Mouse (Mus musculus) layer of hippocampus, postnatal 25 days (tissue): ENCODE measurements at regions not wholly inside any gene's neighbourhood (a gene's known extent, or its start where the extent isn't known, plus 50 kb on each side); places are given as distances from the start of the nearest gene placed in this dataset.
"Not testable (repeated sequence)": the region's sequence is repeated elsewhere in the genome, so short reads cannot be mapped to it uniquely, and the experiment has no call there.

Experiments
- DNase-seq, 2 experiments: peaks; one replicate each; pipeline ENCODE4 v3.0.0; 2022; ENCODE audit warnings: mixed read lengths in 2 of 2, low spot score in 1 of 2; ENCODE audit errors: extremely low spot score in 1 of 2

DNA sequence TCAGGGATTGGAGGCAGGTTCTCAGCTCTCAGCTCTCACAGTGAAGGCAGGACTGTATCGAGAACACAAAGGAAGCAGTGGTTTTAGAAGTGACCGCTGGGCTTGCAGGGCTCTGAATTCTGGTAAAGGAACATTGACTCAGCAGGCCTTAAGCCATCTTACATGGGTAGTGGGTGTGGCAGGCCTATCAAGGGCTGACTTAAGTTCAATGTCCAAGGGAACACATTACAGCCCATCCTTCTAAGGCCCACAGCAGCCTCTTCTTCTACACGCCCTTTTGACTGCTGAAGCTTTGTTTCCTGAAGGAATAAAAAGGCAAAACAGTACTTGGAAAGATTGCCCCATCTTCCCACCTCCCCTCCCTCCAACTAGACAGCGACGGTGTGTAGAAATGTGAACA lies 137.6 kb downstream of the Tnfsf18 start:
- DNase-seq: no peak

DNA sequence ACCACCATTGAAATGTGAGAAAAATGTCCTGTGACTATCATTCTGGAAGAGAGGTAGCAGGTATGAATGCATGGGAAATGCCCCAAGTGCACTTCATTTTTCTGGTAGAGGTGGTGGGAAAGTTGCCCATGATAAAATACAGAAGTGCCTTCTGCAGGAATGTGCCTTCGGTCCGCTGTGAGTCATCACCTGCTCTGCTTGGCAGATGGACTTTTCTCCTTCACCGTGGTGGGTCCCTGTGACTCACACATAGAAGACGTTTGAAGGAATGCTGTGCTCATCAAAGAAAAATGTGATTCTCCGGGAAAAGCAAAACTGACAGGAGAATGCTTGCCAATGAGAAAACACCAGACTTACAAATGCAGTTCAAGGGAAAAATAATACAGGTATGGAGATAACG lies 126.8 kb downstream of the Tnfsf18 start:
- no peak for DNase-seq

DNA sequence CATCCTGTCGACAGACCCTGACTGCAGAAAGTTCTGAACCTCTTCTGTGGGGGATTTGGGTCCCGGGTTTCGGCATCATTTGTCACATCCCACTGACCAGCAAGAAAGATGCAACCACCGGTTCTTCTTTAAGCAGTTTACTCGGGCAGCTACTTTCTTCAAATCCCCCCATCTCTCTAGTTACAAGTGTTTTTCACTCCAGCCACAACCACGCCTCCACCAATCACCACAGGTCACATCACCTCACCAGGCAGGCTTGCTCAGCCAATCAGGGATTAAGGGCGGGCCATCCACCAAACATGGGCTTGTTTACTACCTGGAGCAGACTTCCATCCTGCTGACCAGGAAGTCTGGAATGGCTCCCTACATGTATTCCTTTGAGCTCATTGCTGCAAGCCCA lies 119.6 kb downstream of the Tnfsf18 start:
- not testable (repeated sequence) for DNase-seq

DNA sequence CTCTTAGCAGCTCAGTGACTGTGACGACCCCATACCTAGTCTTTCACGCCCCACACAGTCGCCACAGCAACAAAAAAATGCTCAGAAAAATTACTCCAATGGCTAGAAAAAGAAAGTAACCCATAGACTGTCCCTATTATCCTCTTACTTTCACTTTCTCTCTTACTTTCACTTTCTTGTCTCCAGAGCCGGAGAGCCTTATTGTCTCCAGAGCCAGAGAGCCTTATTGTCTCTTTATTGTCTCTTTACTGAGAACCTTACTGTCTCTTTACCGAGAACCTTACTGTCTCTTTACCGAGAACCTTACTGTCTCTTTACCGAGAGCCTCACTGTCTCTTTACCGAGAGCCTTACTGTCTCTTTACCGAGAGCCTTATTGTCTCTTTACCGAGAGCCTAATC lies 119.2 kb downstream of the Tnfsf18 start:
- DNase-seq: not testable (repeated sequence)

DNA sequence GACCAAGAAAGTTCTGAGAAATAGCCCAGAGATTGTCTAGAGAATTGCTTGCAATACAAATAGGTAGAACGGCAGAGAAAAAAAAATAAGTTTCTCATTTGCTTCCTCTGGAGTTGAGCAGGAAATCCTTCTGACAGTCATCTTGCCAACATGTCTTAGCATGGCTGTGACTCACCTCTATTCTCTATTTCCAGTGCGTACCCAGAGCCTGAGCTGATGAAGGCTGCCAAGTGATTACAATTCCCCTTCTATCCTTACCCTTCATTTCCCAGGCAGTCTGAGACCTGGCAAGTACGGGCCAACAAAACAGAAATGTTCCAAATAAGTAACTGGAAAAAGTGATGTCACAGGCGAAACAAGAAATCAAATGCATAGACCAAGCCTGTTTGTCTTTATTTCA lies 113.0 kb downstream of the Tnfsf18 start:
- DNase-seq: no peak

DNA sequence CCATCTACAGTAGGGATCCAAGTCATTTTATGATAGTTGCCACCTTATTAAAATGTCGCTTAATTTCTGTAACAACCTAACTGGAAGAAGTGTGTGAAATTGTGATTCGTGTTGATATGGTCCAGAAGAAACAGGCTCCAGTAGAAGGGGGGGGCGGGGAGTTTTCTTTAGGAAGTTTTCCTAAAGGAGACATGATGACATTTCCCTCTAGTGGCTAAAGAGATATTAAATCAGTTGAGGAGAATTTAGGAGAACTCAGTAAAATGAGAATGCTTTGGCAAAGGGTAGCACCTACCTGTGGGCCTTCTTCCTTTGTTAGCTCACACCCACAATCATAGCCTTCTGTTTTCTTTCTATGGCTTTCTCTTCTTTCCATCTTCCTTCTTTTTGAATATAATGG lies 107.7 kb downstream of the Tnfsf18 start:
- DNase-seq: no peak

DNA sequence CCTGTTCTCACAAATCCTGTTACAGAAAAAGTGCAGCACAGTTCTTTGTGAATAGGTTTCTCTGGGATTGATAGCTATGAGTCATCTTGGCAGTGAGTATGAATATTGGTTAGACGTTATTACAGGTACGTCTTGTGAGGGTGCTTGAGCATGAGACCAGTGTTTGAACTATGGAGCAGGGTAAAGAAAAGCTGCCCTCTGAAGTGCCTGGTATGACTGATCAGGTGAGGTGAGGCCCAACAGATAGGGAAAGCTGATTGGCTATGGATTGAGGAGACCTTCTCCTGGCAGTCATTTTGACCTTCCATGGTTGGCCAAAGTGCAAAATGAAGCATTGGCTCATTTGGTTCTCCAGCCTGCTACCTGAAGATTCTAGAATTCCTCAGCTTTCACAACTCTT lies 106.7 kb downstream of the Tnfsf18 start:
- no peak for DNase-seq

DNA sequence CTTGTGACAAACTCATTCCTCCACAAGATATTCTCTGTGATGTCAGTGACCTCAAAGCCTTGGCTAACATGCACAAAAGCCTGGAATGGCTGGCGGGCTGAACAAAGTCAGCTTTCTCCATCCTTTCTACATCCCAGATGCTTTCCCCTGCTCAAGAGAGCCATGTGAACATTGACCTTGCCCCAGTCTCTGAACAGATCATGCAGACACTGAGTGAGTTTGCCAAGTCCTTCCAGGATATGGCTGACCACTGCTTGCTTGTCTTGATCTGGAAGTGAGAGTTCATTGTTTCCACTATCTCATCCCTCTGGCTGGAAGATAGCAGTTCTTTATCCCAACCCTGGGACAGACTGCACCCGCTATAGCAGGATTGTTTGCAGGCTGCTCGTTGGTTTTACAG lies 103.7 kb downstream of the Tnfsf18 start:
- DNase-seq: no peak

DNA sequence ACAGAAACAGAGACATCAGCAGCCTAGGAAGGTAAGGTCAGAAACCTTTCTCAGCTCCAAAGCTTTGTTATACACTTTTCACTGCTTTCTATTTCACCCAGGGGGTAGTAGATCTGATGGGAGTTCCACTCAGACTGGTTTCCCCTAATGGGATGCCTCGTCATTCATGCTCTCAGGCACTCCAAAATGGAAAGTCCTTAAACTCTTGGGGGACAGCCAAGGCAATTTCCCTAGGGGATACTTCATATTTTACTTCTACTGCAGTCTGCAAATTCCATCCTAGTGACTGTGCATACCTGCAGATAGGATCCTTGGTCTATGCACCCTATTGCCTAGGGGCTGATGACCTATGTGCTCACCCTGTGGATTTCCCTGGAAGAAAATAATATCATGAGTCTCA lies 82.1 kb downstream of the Tnfsf18 start:
- DNase-seq: no peak

DNA sequence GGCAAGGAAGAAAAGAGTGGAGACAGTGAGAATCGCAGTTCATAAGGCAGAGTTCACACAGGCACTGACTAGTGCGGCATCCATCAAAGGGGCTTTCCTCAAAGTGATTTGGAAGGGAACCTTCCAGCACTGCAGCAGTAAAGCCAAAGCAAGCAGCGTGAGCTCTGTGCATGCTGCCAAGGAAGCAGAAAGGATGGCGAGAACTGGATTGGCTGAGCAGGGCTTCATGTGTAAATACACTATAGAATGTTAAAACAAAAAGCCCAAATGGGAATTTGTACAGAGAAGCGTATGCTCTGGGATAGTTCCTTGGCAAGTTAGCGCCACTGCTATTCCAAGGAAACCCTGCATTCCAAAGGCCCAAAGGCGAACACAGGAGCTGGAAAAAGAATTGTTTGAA lies 81.5 kb downstream of the Tnfsf18 start:
- DNase-seq: no peak

DNA sequence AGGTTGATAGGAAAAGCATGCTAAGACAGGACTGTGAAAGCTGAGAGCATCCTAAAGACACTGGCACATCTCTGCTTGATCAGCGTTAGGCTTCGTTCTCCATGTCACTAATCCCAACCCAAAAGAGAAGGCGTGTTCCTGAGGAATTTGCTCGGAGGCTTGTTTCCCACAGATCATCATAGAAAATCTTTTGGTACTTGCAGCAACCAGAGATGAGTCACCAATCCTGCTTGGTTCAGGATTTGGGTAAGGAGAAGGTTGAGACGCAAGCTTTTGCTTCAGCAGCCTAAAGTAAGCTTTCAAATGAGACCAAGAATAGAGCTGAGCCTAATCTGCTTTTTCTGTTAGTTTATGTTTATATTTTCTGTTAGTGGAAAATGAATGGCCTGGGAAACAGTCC lies 80.7 kb downstream of the Tnfsf18 start:
- no peak for DNase-seq

DNA sequence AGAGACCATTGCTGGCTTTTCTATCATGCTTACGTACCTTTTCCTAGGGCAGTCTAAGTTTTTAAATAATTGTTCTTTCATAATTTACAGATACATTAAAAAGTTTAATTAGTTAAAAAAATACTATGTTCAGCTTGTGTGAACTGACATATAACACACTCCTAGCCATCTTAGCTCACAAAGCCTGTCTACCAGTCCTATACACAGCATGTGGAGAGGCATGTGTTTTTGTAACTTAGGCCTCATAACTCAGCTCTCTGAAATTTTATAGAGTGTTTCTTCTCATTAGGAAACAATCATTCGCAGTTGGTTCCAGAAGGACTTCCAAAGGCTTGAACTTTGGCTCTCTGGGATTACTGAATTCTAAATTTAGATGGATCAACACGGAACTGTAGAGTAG lies 76.3 kb downstream of the Tnfsf18 start:
- no peak for DNase-seq

DNA sequence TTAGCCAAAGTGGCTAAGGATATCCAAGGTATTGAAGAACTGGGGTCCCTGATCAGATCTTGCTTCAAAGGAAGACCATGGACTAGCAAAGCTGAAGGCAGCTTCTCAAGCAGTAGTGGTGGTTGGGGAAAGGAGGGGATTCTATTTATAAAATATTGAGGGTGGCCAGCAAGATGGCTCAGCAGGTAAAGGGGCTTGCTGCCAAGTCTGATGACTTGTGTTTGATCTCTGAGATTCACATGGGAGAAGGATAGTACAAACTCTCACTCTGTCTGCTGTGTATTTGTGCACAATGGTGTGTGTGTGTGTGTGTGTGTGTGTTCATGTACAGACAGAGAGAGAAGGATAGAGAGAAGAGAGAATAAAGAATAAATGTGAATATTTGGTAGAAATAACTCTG lies 73.4 kb downstream of the Tnfsf18 start:
- no peak for DNase-seq

DNA sequence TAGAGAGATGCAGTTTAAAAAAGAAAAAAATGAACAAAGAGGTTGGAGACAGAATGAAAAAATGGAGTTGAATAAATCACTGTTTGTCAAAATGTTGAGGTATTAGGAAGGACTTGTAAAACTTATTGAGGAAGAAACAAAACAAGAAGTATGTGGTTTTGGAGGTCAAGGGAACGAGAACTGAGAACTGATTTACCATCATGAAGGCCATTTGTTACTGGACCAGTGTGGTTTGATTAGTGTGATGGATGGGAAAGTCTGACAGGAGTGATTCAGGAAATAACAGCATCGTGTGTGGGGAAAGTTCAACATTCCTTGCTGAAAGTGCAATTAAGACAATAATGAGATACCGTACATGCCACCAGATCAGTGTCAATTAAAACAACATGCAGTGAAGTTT lies 65.9 kb downstream of the Tnfsf18 start:
- no peak for DNase-seq
